Mouse (Mus musculus) stomach, embryonic 15.5 days (tissue): Measurements from ENCODE around the gene Orai1. TPM values are rescaled to one million over a fixed set of nuclear protein-coding genes. Genes with fewer than 3 reads are reported as not detected.

Experiments used
- ATAC-seq: fragments of 200-750 bp; cut with Nextera tagmentation; 2 replicates; pipeline ENCODE4 v1.8.0; 2017; ENCODE audit warnings: low read depth, moderate number of reproducible peaks, moderate TSS enrichment; ENCODE audit not compliant: insufficient read depth, low FRiP score
- H3K27ac ChIP-seq: fragments of 300-500 bp; sonication (generic); 2 replicates; pipeline ENCODE4 v1.5.1; 2015; ENCODE audit warnings: mild to moderate bottlenecking, inconsistent platforms
- H3K27me3 ChIP-seq: fragments of 300-500 bp; sonication (generic); replicated peaks from 2 replicates; pipeline ENCODE4 v1.6.1; 2015; ENCODE audit warnings: inconsistent platforms
- H3K36me3 ChIP-seq: fragments of 300-500 bp; sonication (generic); 2 replicates; pipeline ENCODE4 v1.6.1; 2015; ENCODE audit warnings: inconsistent platforms
- H3K4me1 ChIP-seq: fragments of 300-500 bp; sonication (generic); 2 replicates; pipeline ENCODE4 v1.6.1; 2015; ENCODE audit warnings: inconsistent platforms
- H3K4me2 ChIP-seq: fragments of 300-500 bp; sonication (generic); 2 replicates; pipeline ENCODE4 v1.6.1; 2015; ENCODE audit warnings: mild to moderate bottlenecking, inconsistent platforms
- H3K4me3 ChIP-seq: fragments of 300-500 bp; sonication (generic); replicated peaks from 2 replicates; pipeline ENCODE4 v1.5.1; 2015; ENCODE audit warnings: inconsistent platforms
- H3K9ac ChIP-seq: fragments of 300-500 bp; sonication (generic); 2 replicates; pipeline ENCODE4 v1.6.1; 2015; ENCODE audit warnings: inconsistent platforms
- H3K9me3 ChIP-seq: fragments of 300-500 bp; sonication (generic); 2 replicates; pipeline ENCODE4 v1.6.1; 2016; ENCODE audit warnings: inconsistent platforms
- WGBS: fragments of 180-500 bp; shearing (Covaris S2); methylation state at CpG from one replicate; pipeline ENCODE4 v1.1.7; 2015; 5-methylcytosine and 5-hydroxymethylcytosine counted together
- polyA plus RNA-seq: library from polyadenylated mRNA; unstranded; fragments of >200 nt; fragmentation: Nextera tagmentation; extraction: Ambion mirVana; gene quantifications from 2 replicates; pipeline ENCODE4 v1.2.1, GENCODE M21; 2015

Orai1 gene
- polyA plus RNA-seq, 1 experiment from 2014 or later = 20.0 TPM

GRCm38 (mm10) chr5:122988021-122988751 is 26.7 kb upstream of the Orai1 start:
- Histone ChIP-seq H3K4me1 (peaks cover 10% of the 10 kb centered on the region), H3K36me3 (no peaks in the 10 kb centered on the region)
- peak; percentile 33; the same call in 1 of the 2 replicates for ATAC-seq

GRCm38 (mm10) chr5:122989001-122989525 is 25.8 kb upstream of the Orai1 start:
- Histone ChIP-seq H3K36me3 (no peaks in the 10 kb centered on the region), H3K9me3 (no peaks in the 10 kb centered on the region), H3K4me3 (peak overlapping the region; percentile 73), H3K4me1 (peaks cover 10% of the 10 kb centered on the region), H3K9ac (peak overlapping the region; percentile 47), H3K27me3 (no peaks in the 10 kb centered on the region), H3K27ac (peak overlapping the region; percentile 78), H3K4me2 (peak overlapping the region; percentile 89)
- WGBS = under 1% methylated on average over 36 of the region's 39 CpGs
- ATAC-seq = peak; percentile 57; the same call in 1 of the 2 replicates

More at GRCm38 (mm10) chr5:122988021-122988751, 26.7 kb upstream of the Orai1 start:
- H3K4me3 ChIP-seq = peak overlapping the region; percentile 73
- under 1% methylated on average over 41 of the region's 41 CpGs for WGBS
- H3K27me3 ChIP-seq = no peaks in the 10 kb centered on the region
- H3K9ac ChIP-seq = peak overlapping the region; percentile 48
- peak overlapping the region; percentile 89 for H3K4me2 ChIP-seq
- H3K9me3 ChIP-seq = no peaks in the 10 kb centered on the region
- peak overlapping the region; percentile 78 for H3K27ac ChIP-seq

GRCm38 (mm10) chr5:122989551-122990330 is 25.1 kb upstream of the Orai1 start, which contains the start of gene Kdm2b:
TSS of gene Kdm2b (minus strand) at chr5:122989823.
- Histone ChIP-seq H3K4me2 (peak within 1 kb of the TSS; percentile 89), H3K4me1 (peaks cover 14% of the 10 kb centered on the region), H3K4me3 (peak within 1 kb of the TSS; percentile 73), H3K27me3 (no peaks in the 10 kb centered on the region), H3K36me3 (no peaks in the 10 kb centered on the region), H3K27ac (peak within 1 kb of the TSS; percentile 78), H3K9me3 (no peaks in the 10 kb centered on the region), H3K9ac (peak within 1 kb of the TSS; percentile 47)
- 8% methylated on average over 15 of the region's 15 CpGs for WGBS
- 0 out of 2 replicates have a peak, but pooled peaks have one; percentile 0 for ATAC-seq

GRCm38 (mm10) chr5:122990411-122991160 is 24.3 kb upstream of the Orai1 start:
- Histone ChIP-seq H3K27me3 (no peaks in the 10 kb centered on the region), H3K27ac (no peak overlapping the region), H3K4me1 (peaks cover 14% of the 10 kb centered on the region), H3K36me3 (no peaks in the 10 kb centered on the region), H3K9ac (no peak overlapping the region), H3K4me2 (peak overlapping the region; percentile 89), H3K4me3 (peak overlapping the region; percentile 73; the same call in 1 of the 2 replicates), H3K9me3 (no peaks in the 10 kb centered on the region)
- WGBS = 37% methylated on average over 16 of the region's 16 CpGs
- no peak for ATAC-seq

- Histone ChIP-seq H3K4me2 (0 out of 2 replicates have a peak overlapping the region, but pooled peaks have one; percentile 8), H3K9me3 (no peaks in the 10 kb centered on the region), H3K4me1 (peaks cover 14% of the 10 kb centered on the region), H3K27ac (no peak overlapping the region), H3K27me3 (no peaks in the 10 kb centered on the region), H3K9ac (no peak overlapping the region), H3K4me3 (no peak overlapping the region), H3K36me3 (no peaks in the 10 kb centered on the region)
- WGBS = 45% methylated on average over 5 of the region's 5 CpGs
- no peak for ATAC-seq
Measured at GRCm38 (mm10) chr5:122991350-122992004, 23.4 kb upstream of the Orai1 start.

- H3K4me1 ChIP-seq = 0 out of 2 replicates have a peak, but pooled peaks cover 4% of the 10 kb centered on the region
- no peaks in the 10 kb centered on the region for H3K27me3 ChIP-seq
- peak overlapping the region; percentile 40 for H3K4me2 ChIP-seq
- H3K9me3 ChIP-seq = no peaks in the 10 kb centered on the region
- ATAC-seq = no peak
- H3K36me3 ChIP-seq = no peaks in the 10 kb centered on the region
- H3K4me3 ChIP-seq = no peak overlapping the region
- H3K9ac ChIP-seq = no peak overlapping the region
- WGBS = 38% methylated on average over 2 of the region's 2 CpGs
- H3K27ac ChIP-seq = no peak overlapping the region
Measured at GRCm38 (mm10) chr5:122993811-122994210, 21.1 kb upstream of the Orai1 start.

- Histone ChIP-seq H3K9ac (no peak overlapping the region), H3K27ac (no peak overlapping the region), H3K4me2 (peak overlapping the region; percentile 40), H3K4me1 (0 out of 2 replicates have a peak, but pooled peaks cover 4% of the 10 kb centered on the region), H3K4me3 (0 out of 2 replicates have a peak overlapping the region, but pooled peaks have one; percentile 6), H3K9me3 (no peaks in the 10 kb centered on the region), H3K27me3 (no peaks in the 10 kb centered on the region), H3K36me3 (no peaks in the 10 kb centered on the region)
- peak; percentile 89 for ATAC-seq
- 8% methylated on average over 5 of the region's 5 CpGs for WGBS
Measured at GRCm38 (mm10) chr5:122994303-122994846, 20.5 kb upstream of the Orai1 start.

- Histone ChIP-seq H3K27me3 (no peaks in the 10 kb centered on the region), H3K9me3 (no peaks in the 10 kb centered on the region), H3K4me3 (no peak overlapping the region), H3K4me1 (0 out of 2 replicates have a peak, but pooled peaks cover 4% of the 10 kb centered on the region), H3K4me2 (no peak overlapping the region), H3K36me3 (no peaks in the 10 kb centered on the region), H3K9ac (no peak overlapping the region), H3K27ac (no peak overlapping the region)
- ATAC-seq = no peak
- 0% methylated on average over 1 of the region's 1 CpGs for WGBS
Measured at GRCm38 (mm10) chr5:122994910-122995309, 20.0 kb upstream of the Orai1 start.

- Histone ChIP-seq H3K27ac (no peak overlapping the region), H3K9ac (no peak overlapping the region), H3K27me3 (no peaks in the 10 kb centered on the region), H3K4me3 (no peak overlapping the region), H3K9me3 (no peaks in the 10 kb centered on the region), H3K36me3 (no peaks in the 10 kb centered on the region), H3K4me2 (no peak overlapping the region), H3K4me1 (0 out of 2 replicates have a peak, but pooled peaks cover 4% of the 10 kb centered on the region)
- no peak for ATAC-seq
- WGBS = 76% methylated on average over 18 of the region's 18 CpGs
Measured at GRCm38 (mm10) chr5:122997205-122998204, 17.4 kb upstream of the Orai1 start.

GRCm38 (mm10) chr5:123000901-123001300 is 14.0 kb upstream of the Orai1 start:
- 0 out of 2 replicates have a peak, but pooled peaks cover 2% of the 10 kb centered on the region for H3K4me1 ChIP-seq
- H3K36me3 ChIP-seq = no peaks in the 10 kb centered on the region
- 50% methylated on average over 1 of the region's 1 CpGs for WGBS
- no peaks in the 10 kb centered on the region for H3K9me3 ChIP-seq
- no peak overlapping the region for H3K9ac ChIP-seq
- no peak overlapping the region for H3K4me2 ChIP-seq
- no peak overlapping the region for H3K4me3 ChIP-seq
- ATAC-seq = no peak
- H3K27me3 ChIP-seq = no peaks in the 10 kb centered on the region
- H3K27ac ChIP-seq = no peak overlapping the region
